In the genomic region with DNA sequence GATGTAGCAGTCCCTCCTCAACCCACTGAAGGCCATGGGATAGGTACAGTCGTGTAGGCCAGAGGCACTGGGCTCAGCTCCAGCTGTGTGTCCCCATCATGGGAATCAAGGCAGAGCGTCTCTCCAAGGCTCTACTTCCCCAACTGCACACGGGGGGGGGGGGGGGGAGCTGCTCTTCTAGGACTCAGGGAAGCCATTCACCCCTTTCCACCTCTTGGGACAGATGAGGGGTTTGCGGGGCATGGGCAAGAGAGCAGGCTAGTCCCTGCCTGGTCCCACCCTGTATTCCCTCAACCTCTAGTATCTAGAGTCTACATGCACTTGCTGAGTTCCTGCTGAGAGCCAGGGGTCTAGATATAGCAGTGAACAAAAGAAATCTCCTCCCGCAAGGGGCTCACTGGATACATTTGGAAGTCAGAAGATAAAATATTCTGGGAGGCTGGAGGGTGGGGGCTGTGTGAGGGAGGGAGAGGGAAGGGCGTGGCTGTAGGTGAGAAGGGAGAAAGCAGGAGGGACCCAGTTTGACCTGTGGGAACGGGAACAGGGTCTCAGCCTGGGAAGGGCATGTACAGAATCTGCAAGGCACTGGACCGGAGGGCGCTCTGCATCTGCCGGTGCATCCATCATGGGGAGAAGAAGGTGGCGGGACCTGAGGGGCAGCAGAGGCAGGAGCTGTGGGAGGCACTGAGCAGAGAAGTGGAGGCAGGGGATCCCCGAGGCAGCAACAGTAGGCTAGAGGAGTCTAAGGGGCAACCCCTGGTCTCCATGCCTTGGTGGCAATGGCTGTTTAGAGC, we compare ENCODE assay signal across 25 mouse cellular contexts. TPM values are rescaled to one million over a fixed set of nuclear protein-coding genes. Genes with fewer than 3 reads are reported as not detected.
DNase-seq lines count a peak whose midpoint lies in the region; ATAC-seq and TF ChIP-seq lines count a peak whose summit lies in the region.
"Had no signal": no experiment of that assay in that cellular context is flagged by ENCODE, and none has a peak within 500 bp of the region (broad histone marks: within the 10 kb centered on the region; RNA-seq: fewer than 3 reads in every experiment).

No protein-coding gene starts in this region.

- no peak for TF ChIP-seq CTCF in heart, adult 2 months (IDR thresholded peaks at IDR 0.05)
- no peak for TF ChIP-seq CTCF in kidney, adult 2 months (conservative IDR thresholded peaks at IDR 0.05; ENCODE audit: insufficient read depth, insufficient read length, low read depth, low read length)

- H3K4me3 ChIP-seq in heart, adult 2 months: no peak overlapping the region
- no peak overlapping the region for H3K4me3 ChIP-seq in kidney, embryonic 15.5 days (replicated peaks)
- H3K4me3 ChIP-seq in kidney, adult 2 months (ENCODE audit: insufficient read depth, low read depth, low read length): no peak overlapping the region
- H3K4me3 ChIP-seq in macrophage (ENCODE audit: inconsistent target): no peak overlapping the region
- H3K4me3 ChIP-seq: embryonic facial prominence, embryonic 12.5 days; hindbrain, embryonic 13.5 days; intestine, embryonic 15.5 days; limb, embryonic 15.5 days had no signal

- TF ChIP-seq EP300 in heart, adult 2 months (IDR thresholded peaks at IDR 0.05; ENCODE audit: insufficient read depth, low read depth, low read length): no peak

- no peaks in the 10 kb centered on the region for H3K36me3 ChIP-seq in heart, adult 2 months (ENCODE audit: control insufficient read depth, insufficient read depth, low read length)
- no peaks in the 10 kb centered on the region for H3K36me3 ChIP-seq in kidney, embryonic 15.5 days
- H3K36me3 ChIP-seq in kidney, adult 2 months (ENCODE audit: control insufficient read depth, insufficient read depth, low read length): no peaks in the 10 kb centered on the region
- no peaks in the 10 kb centered on the region for H3K36me3 ChIP-seq in macrophage (ENCODE audit: inconsistent target)
- H3K36me3 ChIP-seq: embryonic facial prominence, embryonic 12.5 days; hindbrain, embryonic 13.5 days; intestine, embryonic 15.5 days; limb, embryonic 15.5 days had no signal

- no peak for TF ChIP-seq POLR2A in heart, adult 2 months (IDR thresholded peaks at IDR 0.05; ENCODE audit: insufficient read depth, low read depth, low read length)
- no peak for TF ChIP-seq POLR2A in kidney, adult 2 months (IDR thresholded peaks at IDR 0.05; ENCODE audit: low read depth, low read length)

- 77% methylated on average over 12 of the region's 12 CpGs for WGBS in heart, adult 2 months
- WGBS in kidney, embryonic 15.5 days: 76% methylated on average over 12 of the region's 12 CpGs
- 75% methylated on average over 12 of the region's 12 CpGs for WGBS in kidney, adult 2 months
- 86% methylated on average over 12 of the region's 12 CpGs for WGBS in macrophage (ENCODE audit: missing documents)

- peak in 1 of 2 experiments; percentile 26 for DNase-seq in heart, adult 2 months
- no peak for DNase-seq in heart, postnatal 36 days
- no peak for DNase-seq in kidney, adult 2 months
- peak; percentile 16 for DNase-seq in thymus, postnatal 14 days
- no peak for DNase-seq in thymus, postnatal 4 days
- no peak for DNase-seq in ovary, adult 18-20 months (ENCODE audit: low spot score)
- DNase-seq: cerebellum, adult 8-10 months; kidney, postnatal 4 days; right cerebral cortex, postnatal 25 days had no signal

- intact Hi-C loops in heart, adult 2 months (cut with DNase I): loop anchor here (10.0 kb wide), 1 partner anchor 768 kb away; no protein-coding TSS in a partner anchor
- intact Hi-C loops in heart, postnatal 36 days (cut with DNase I): no loop called here

- H3K79me2 ChIP-seq in heart, adult 2 months (replicated peaks; ENCODE audit: control insufficient read depth, insufficient read depth, low read length): no peaks in the 10 kb centered on the region
- no peaks in the 10 kb centered on the region for H3K79me2 ChIP-seq in macrophage (ENCODE audit: inconsistent target)

- peak overlapping the region; percentile 65 for H3K27ac ChIP-seq in heart, adult 2 months
- H3K27ac ChIP-seq in kidney, embryonic 15.5 days: peak overlapping the region; percentile 70
- no peak overlapping the region for H3K27ac ChIP-seq in kidney, adult 2 months (ENCODE audit: insufficient read depth, low read depth, low read length)
- H3K27ac ChIP-seq in macrophage: 0 out of 2 replicates have a peak overlapping the region, but pooled peaks have one; percentile 27
- H3K27ac ChIP-seq: embryonic facial prominence, embryonic 12.5 days; hindbrain, embryonic 13.5 days; intestine, embryonic 15.5 days had no signal

- H3K4me1 ChIP-seq in heart, adult 2 months (ENCODE audit: control insufficient read depth, insufficient read depth, low read length): peaks cover 34% of the 10 kb centered on the region
- peaks cover 72% of the 10 kb centered on the region for H3K4me1 ChIP-seq in kidney, embryonic 15.5 days
- H3K4me1 ChIP-seq in kidney, adult 2 months (ENCODE audit: control insufficient read depth, insufficient read depth, low read length): peaks cover 12% of the 10 kb centered on the region

- H3K4me2 ChIP-seq in kidney, embryonic 15.5 days: no peak overlapping the region
- H3K4me2 ChIP-seq: embryonic facial prominence, embryonic 12.5 days; hindbrain, embryonic 13.5 days; intestine, embryonic 15.5 days; limb, embryonic 15.5 days; midbrain, embryonic 11.5 days had no signal

- no peaks in the 10 kb centered on the region for H3K9me3 ChIP-seq in kidney, embryonic 15.5 days (replicated peaks)
- H3K9me3 ChIP-seq: embryonic facial prominence, embryonic 12.5 days; hindbrain, embryonic 13.5 days; intestine, embryonic 15.5 days; limb, embryonic 15.5 days had no signal

- H3K9ac ChIP-seq in heart, adult 2 months (ENCODE audit: low read depth, low read length): no peak overlapping the region
- no peak overlapping the region for H3K9ac ChIP-seq in kidney, embryonic 15.5 days
- H3K9ac ChIP-seq: embryonic facial prominence, embryonic 12.5 days; hindbrain, embryonic 13.5 days; intestine, embryonic 15.5 days; limb, embryonic 15.5 days had no signal

- ATAC-seq in kidney, embryonic 15.5 days (replicated peaks; ENCODE audit: low FRiP score): no peak
- ATAC-seq: intestine, embryonic 15.5 days; lung, postnatal 0 days had no signal

- no peaks in the 10 kb centered on the region for H3K27me3 ChIP-seq in heart, adult 2 months (ENCODE audit: control insufficient read depth, insufficient read depth, low read length)
- no peaks in the 10 kb centered on the region for H3K27me3 ChIP-seq in kidney, embryonic 15.5 days
- no peaks in the 10 kb centered on the region for H3K27me3 ChIP-seq in kidney, adult 2 months (replicated peaks; ENCODE audit: control insufficient read depth, insufficient read depth, low read length)
- H3K27me3 ChIP-seq: embryonic facial prominence, embryonic 12.5 days; intestine, embryonic 15.5 days; limb, embryonic 15.5 days had no signal

RNA-seq across cellular contexts. Expression of a gene that starts 7.7 kb away (rescaled TPM):
- 10 to 100 TPM; 58.8 to 90.6 TPM for total RNA-seq in heart, adult 2 months (2021)
- polyA plus RNA-seq in heart, adult 2 months (2012; rRNA removed): 79.9 and 102 TPM in 2 replicates
- total RNA-seq in heart, postnatal 36 days (2021): 10 to 100 TPM; 69.9 to 74.6 TPM
- polyA plus RNA-seq in kidney, embryonic 15.5 days (2015; fragmentation: Nextera tagmentation; extraction: Ambion mirVana): 47.3 and 52.7 TPM in 2 replicates
- polyA plus RNA-seq in kidney, adult 2 months (2012; rRNA removed): 54.2 and 60.2 TPM in 2 replicates
- total RNA-seq in macrophage (2018; cell fraction: chromatin; rRNA removed): 1,000 to 10,000 TPM in 1 of 26 experiments, 100 to 1,000 TPM in 25; 192 to 1,896 (median 380) TPM
- total RNA-seq in macrophage (2018; cell fraction: cytosol; rRNA removed): 100 to 1,000 TPM; 198 to 344 (median 273) TPM
- 100 to 1,000 TPM; 233 to 720 (median 426) TPM for total RNA-seq in macrophage (2018; cell fraction: nucleus; rRNA removed)
- polyA plus RNA-seq in macrophage (2018): 130 to 283 TPM (median 243 TPM) in 3 replicates

RNA-seq across cellular contexts. Expression of a gene that starts 57.8 kb away (rescaled TPM):
- not detected for total RNA-seq in heart, adult 2 months (2021)
- not detected in 2 replicates for polyA plus RNA-seq in heart, adult 2 months (2012; rRNA removed)
- total RNA-seq in heart, postnatal 36 days (2021): not detected
- not detected in 2 replicates for polyA plus RNA-seq in kidney, embryonic 15.5 days (2015; fragmentation: Nextera tagmentation; extraction: Ambion mirVana)
- not detected in 2 replicates for polyA plus RNA-seq in kidney, adult 2 months (2012; rRNA removed)
- total RNA-seq in macrophage (2018; cell fraction: chromatin; rRNA removed): 1 to 10 TPM in 1 of 26 experiments, not detected in 25; 1.4 TPM
- under 1 TPM in 3 of 26 experiments, not detected in 23; 0.14 to 0.42 (median 0.19) TPM for total RNA-seq in macrophage (2018; cell fraction: cytosol; rRNA removed)
- total RNA-seq in macrophage (2018; cell fraction: nucleus; rRNA removed): under 1 TPM in 1 of 26 experiments, not detected in 25; 0.76 TPM
- polyA plus RNA-seq in macrophage (2018): not detected in 3 replicates
- total RNA-seq: adrenal gland, postnatal 14 days; common myeloid progenitor, adult 5-6 weeks; gastrocnemius, postnatal 4 days; layer of hippocampus, postnatal 14 days; left cerebral cortex, postnatal 10 days had no signal
- polyA plus RNA-seq: C2C12; embryonic facial prominence, embryonic 12.5 days; hindbrain, embryonic 13.5 days; intestine, embryonic 15.5 days; limb, embryonic 15.5 days; lung, postnatal 0 days; midbrain, embryonic 11.5 days; neural tube, embryonic 14.5 days; stomach, embryonic 16.5 days had no signal
